Mouse (Mus musculus) midbrain, embryonic 12.5 days (tissue): ENCODE data around the gene Lpcat1. TPM values are rescaled to one million over a fixed set of nuclear protein-coding genes. Genes with fewer than 3 reads are reported as not detected.

Experiments used
- ATAC-seq: fragments of 200-750 bp; cut with Nextera tagmentation; 2 replicates; pipeline ENCODE4 v1.8.0; 2017; ENCODE audit warnings: low read depth, moderate TSS enrichment, moderate library complexity; ENCODE audit not compliant: low FRiP score
- H3K27ac ChIP-seq: fragments of 300-500 bp; sonication (generic); replicated peaks from 2 replicates; pipeline ENCODE4 v1.5.1; 2016; ENCODE audit warnings: mild to moderate bottlenecking
- H3K27me3 ChIP-seq: fragments of 300-500 bp; sonication (generic); 2 replicates; pipeline ENCODE4 v1.6.1; 2016; ENCODE audit warnings: mild to moderate bottlenecking
- H3K36me3 ChIP-seq: fragments of 300-500 bp; sonication (generic); 2 replicates; pipeline ENCODE4 v1.6.1; 2016
- H3K4me1 ChIP-seq: fragments of 300-500 bp; sonication (generic); 2 replicates; pipeline ENCODE4 v1.6.1; 2016
- H3K4me2 ChIP-seq: fragments of 300-500 bp; sonication (generic); replicated peaks from 2 replicates; pipeline ENCODE4 v1.6.1; 2016; ENCODE audit warnings: mild to moderate bottlenecking, moderate library complexity
- H3K4me3 ChIP-seq: fragments of 300-500 bp; sonication (generic); 2 replicates; pipeline ENCODE4 v1.5.1; 2016; ENCODE audit warnings: mild to moderate bottlenecking
- H3K9ac ChIP-seq: fragments of 300-500 bp; sonication (generic); replicated peaks from 2 replicates; pipeline ENCODE4 v1.6.1; 2016; ENCODE audit warnings: mild to moderate bottlenecking, moderate library complexity
- H3K9me3 ChIP-seq: fragments of 300-500 bp; sonication (generic); 2 replicates; pipeline ENCODE4 v1.6.1; 2016; ENCODE audit warnings: mild to moderate bottlenecking
- WGBS: fragments of 180-500 bp; shearing (Covaris S2); methylation state at CpG from one replicate; pipeline ENCODE4 v1.1.7; 2016; 5-methylcytosine and 5-hydroxymethylcytosine counted together
- polyA plus RNA-seq: library from polyadenylated mRNA; unstranded; fragments of >200 nt; fragmentation: Nextera tagmentation; extraction: Ambion mirVana; gene quantifications from 2 replicates; pipeline ENCODE4 v1.2.1, GENCODE M21; 2016

The Lpcat1 gene
- polyA plus RNA-seq, 1 experiment from 2014 or later, result 67.6 TPM

DNA sequence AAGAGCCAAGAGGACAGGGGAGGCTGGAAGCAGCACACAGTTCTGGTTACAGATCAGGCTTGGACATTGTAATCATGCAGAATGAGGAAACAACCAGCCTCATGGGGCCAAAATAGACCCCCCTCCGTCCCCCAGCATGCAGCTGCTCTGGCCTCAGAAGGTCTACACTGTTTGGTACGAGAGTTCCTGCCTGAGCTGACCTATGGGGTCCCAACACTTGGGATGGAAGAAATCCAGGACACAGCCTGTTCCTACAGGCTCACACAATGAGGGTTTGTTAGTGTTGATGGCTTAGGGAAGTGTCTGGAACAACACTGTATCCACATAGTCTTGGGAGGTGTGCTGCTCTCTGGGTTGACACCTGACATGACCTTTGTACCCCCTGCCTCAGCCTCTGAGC is 18.8 kb upstream of the Lpcat1 start:
- no peak for ATAC-seq
- no peak overlapping the region for H3K4me2 ChIP-seq
- WGBS, result 71% methylated on average over 2 of the region's 2 CpGs

GRCm38 (mm10) chr13:73448723-73449122 is 18.3 kb upstream of the Lpcat1 start:
- Histone ChIP-seq H3K4me1 (0 out of 2 replicates have a peak, but pooled peaks cover 5% of the 10 kb centered on the region), H3K36me3 (no peaks in the 10 kb centered on the region), H3K4me2 (no peak overlapping the region), H3K9ac (no peak overlapping the region), H3K27ac (no peak overlapping the region), H3K4me3 (no peak overlapping the region), H3K9me3 (no peaks in the 10 kb centered on the region), H3K27me3 (no peaks in the 10 kb centered on the region)
- WGBS, result 80% methylated on average over 3 of the region's 3 CpGs
- ATAC-seq, result no peak

More for the DNA sequence above, 18.8 kb upstream of the Lpcat1 start:
- no peaks in the 10 kb centered on the region for H3K9me3 ChIP-seq
- H3K36me3 ChIP-seq, result no peaks in the 10 kb centered on the region
- H3K27me3 ChIP-seq, result no peaks in the 10 kb centered on the region
- no peak overlapping the region for H3K4me3 ChIP-seq
- 0 out of 2 replicates have a peak, but pooled peaks cover 5% of the 10 kb centered on the region for H3K4me1 ChIP-seq
- H3K27ac ChIP-seq, result no peak overlapping the region
- no peak overlapping the region for H3K9ac ChIP-seq

- no peak for ATAC-seq
- no peak overlapping the region for H3K4me2 ChIP-seq
Observed at GRCm38 (mm10) chr13:73453503-73454217, 13.3 kb upstream of the Lpcat1 start.

GRCm38 (mm10) chr13:73455328-73455727 is 11.7 kb upstream of the Lpcat1 start:
- 85% methylated on average over 3 of the region's 3 CpGs for WGBS
- no peak overlapping the region for H3K4me2 ChIP-seq
- no peak for ATAC-seq

More at GRCm38 (mm10) chr13:73453503-73454217, 13.3 kb upstream of the Lpcat1 start:
- no peak overlapping the region for H3K9ac ChIP-seq
- no peaks in the 10 kb centered on the region for H3K27me3 ChIP-seq
- H3K27ac ChIP-seq, result no peak overlapping the region
- no peaks in the 10 kb centered on the region for H3K36me3 ChIP-seq
- H3K4me1 ChIP-seq, result no peaks in the 10 kb centered on the region
- WGBS, result 87% methylated on average over 3 of the region's 3 CpGs
- H3K9me3 ChIP-seq, result no peaks in the 10 kb centered on the region
- H3K4me3 ChIP-seq, result no peak overlapping the region

GRCm38 (mm10) chr13:73457301-73457700 is 9.7 kb upstream of the Lpcat1 start:
- Histone ChIP-seq H3K27me3 (no peaks in the 10 kb centered on the region), H3K4me2 (no peak overlapping the region), H3K27ac (no peak overlapping the region), H3K4me1 (no peaks in the 10 kb centered on the region), H3K9me3 (no peaks in the 10 kb centered on the region), H3K4me3 (no peak overlapping the region), H3K9ac (no peak overlapping the region), H3K36me3 (no peaks in the 10 kb centered on the region)
- 88% methylated on average over 4 of the region's 4 CpGs for WGBS
- no peak for ATAC-seq

More at GRCm38 (mm10) chr13:73455328-73455727, 11.7 kb upstream of the Lpcat1 start:
- Histone ChIP-seq H3K27me3 (no peaks in the 10 kb centered on the region), H3K4me3 (no peak overlapping the region), H3K9me3 (no peaks in the 10 kb centered on the region), H3K27ac (no peak overlapping the region), H3K4me1 (no peaks in the 10 kb centered on the region), H3K36me3 (no peaks in the 10 kb centered on the region), H3K9ac (no peak overlapping the region)

- Histone ChIP-seq H3K9ac (no peak overlapping the region), H3K4me3 (no peak overlapping the region), H3K36me3 (no peaks in the 10 kb centered on the region), H3K27ac (no peak overlapping the region), H3K4me2 (no peak overlapping the region), H3K4me1 (no peaks in the 10 kb centered on the region), H3K27me3 (no peaks in the 10 kb centered on the region), H3K9me3 (no peaks in the 10 kb centered on the region)
- ATAC-seq, result no peak
- 71% methylated on average over 2 of the region's 2 CpGs for WGBS
Observed at GRCm38 (mm10) chr13:73457741-73458140, 9.3 kb upstream of the Lpcat1 start.

DNA sequence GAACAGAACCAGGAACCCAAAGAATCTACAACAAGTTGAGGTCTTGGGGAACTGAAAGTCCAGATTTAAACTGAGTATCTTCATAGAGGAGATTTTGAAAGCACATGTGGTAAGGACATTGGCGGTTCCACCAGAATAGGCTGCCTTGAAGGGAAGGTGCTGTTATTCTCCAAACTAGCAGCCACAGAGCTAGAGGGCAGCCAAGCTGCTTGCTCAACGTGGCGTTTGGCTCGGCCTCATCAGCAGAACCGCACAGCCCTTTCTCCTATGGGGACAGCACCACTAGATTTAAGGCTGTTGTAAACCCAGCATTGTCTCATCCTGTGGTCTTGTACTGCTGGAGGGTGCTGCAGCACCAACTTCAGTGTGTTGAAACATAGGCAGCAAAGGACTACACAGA is 8.3 kb upstream of the Lpcat1 start:
- Histone ChIP-seq H3K27me3 (no peaks in the 10 kb centered on the region), H3K4me2 (no peak overlapping the region), H3K36me3 (no peaks in the 10 kb centered on the region), H3K9ac (no peak overlapping the region), H3K9me3 (no peaks in the 10 kb centered on the region), H3K4me3 (no peak overlapping the region), H3K4me1 (no peaks in the 10 kb centered on the region), H3K27ac (no peak overlapping the region)
- ATAC-seq, result no peak
- 78% methylated on average over 5 of the region's 5 CpGs for WGBS

- ATAC-seq, result no peak
- Histone ChIP-seq H3K27ac (no peak overlapping the region), H3K9me3 (no peaks in the 10 kb centered on the region), H3K36me3 (no peaks in the 10 kb centered on the region), H3K27me3 (no peaks in the 10 kb centered on the region), H3K4me2 (no peak overlapping the region), H3K4me3 (no peak overlapping the region), H3K4me1 (no peaks in the 10 kb centered on the region), H3K9ac (no peak overlapping the region)
- WGBS, result 81% methylated on average over 7 of the region's 7 CpGs
Observed at GRCm38 (mm10) chr13:73459189-73459850, 7.7 kb upstream of the Lpcat1 start.

DNA sequence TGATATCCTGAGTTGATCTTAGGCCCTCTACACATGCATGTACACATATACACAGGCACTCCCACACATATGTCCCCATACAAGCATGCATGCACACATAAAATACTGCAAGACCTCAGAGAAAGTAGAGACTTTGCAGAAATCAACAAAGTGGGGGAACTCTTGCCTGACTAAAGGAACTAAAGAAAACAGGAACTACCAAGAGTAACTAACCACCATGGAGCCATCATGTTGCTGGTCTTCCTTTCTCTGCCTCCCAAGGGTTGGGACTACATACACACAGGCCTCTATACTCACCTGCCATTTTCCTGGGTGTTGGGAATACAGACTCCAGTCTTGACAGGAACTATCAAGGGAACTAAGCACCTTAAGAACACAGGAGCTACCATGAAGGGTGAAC is 5.4 kb upstream of the Lpcat1 start:
- H3K9ac ChIP-seq, result no peak overlapping the region
- no peaks in the 10 kb centered on the region for H3K9me3 ChIP-seq
- H3K27ac ChIP-seq, result no peak overlapping the region
- no peaks in the 10 kb centered on the region for H3K27me3 ChIP-seq
- ATAC-seq, result no peak
- no peaks in the 10 kb centered on the region for H3K4me1 ChIP-seq
- H3K36me3 ChIP-seq, result no peaks in the 10 kb centered on the region
- no peak overlapping the region for H3K4me3 ChIP-seq
- no peak overlapping the region for H3K4me2 ChIP-seq

GRCm38 (mm10) chr13:73465156-73465555 is 1.8 kb upstream of the Lpcat1 start:
- Histone ChIP-seq H3K27ac (no peak overlapping the region), H3K9ac (no peak overlapping the region), H3K9me3 (no peaks in the 10 kb centered on the region), H3K27me3 (no peaks in the 10 kb centered on the region), H3K4me2 (no peak overlapping the region), H3K4me1 (peaks cover 22% of the 10 kb centered on the region), H3K36me3 (no peaks in the 10 kb centered on the region), H3K4me3 (no peak overlapping the region)
- no peak for ATAC-seq
- 71% methylated on average over 2 of the region's 2 CpGs for WGBS

DNA sequence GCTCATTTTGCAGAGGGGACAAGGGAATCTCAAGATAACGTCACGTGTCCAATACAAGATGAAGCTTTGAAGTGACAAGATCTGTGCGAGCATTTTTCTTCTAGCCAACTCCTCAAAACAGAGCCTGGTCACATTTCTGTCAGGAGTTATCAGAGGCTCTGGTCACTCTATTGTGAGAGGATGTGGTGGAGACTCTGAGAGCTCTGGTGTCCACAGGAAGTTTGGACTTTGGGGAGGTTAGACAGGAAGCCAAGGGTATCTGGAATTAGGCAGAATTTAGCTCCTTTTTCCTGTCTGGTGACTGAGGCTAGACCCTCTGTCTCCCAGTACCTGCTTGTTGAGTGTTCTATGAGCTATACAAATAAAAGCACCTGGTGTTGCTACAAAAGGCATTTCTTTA is 586 bp upstream of the Lpcat1 start:
- H3K9ac ChIP-seq, result no peak overlapping the region
- peaks cover 26% of the 10 kb centered on the region for H3K4me1 ChIP-seq
- H3K9me3 ChIP-seq, result no peaks in the 10 kb centered on the region
- 0 out of 2 replicates have a peak, but pooled peaks cover under 1% of the 10 kb centered on the region for H3K36me3 ChIP-seq
- H3K27ac ChIP-seq, result no peak overlapping the region
- WGBS, result 90% methylated on average over 3 of the region's 3 CpGs
- no peak overlapping the region for H3K4me3 ChIP-seq
- peak overlapping the region; percentile 92 for H3K4me2 ChIP-seq
- H3K27me3 ChIP-seq, result no peaks in the 10 kb centered on the region
- no peak for ATAC-seq

GRCm38 (mm10) chr13:73467421-73468237 is 632 bp downstream of the Lpcat1 start:
- Histone ChIP-seq H3K4me2 (peak overlapping the region; percentile 92), H3K27ac (peak overlapping the region; percentile 96), H3K9ac (peak overlapping the region; percentile 92), H3K4me3 (peak overlapping the region; percentile 72), H3K36me3 (0 out of 2 replicates have a peak, but pooled peaks cover 3% of the 10 kb centered on the region), H3K4me1 (peaks cover 26% of the 10 kb centered on the region), H3K27me3 (no peaks in the 10 kb centered on the region), H3K9me3 (no peaks in the 10 kb centered on the region)
- peak; percentile 89 for ATAC-seq
- under 1% methylated on average over 53 of the region's 53 CpGs for WGBS
